Mouse (Mus musculus): ENCODE results near the gene Cenpc1.

The Cenpc1 gene

DNA sequence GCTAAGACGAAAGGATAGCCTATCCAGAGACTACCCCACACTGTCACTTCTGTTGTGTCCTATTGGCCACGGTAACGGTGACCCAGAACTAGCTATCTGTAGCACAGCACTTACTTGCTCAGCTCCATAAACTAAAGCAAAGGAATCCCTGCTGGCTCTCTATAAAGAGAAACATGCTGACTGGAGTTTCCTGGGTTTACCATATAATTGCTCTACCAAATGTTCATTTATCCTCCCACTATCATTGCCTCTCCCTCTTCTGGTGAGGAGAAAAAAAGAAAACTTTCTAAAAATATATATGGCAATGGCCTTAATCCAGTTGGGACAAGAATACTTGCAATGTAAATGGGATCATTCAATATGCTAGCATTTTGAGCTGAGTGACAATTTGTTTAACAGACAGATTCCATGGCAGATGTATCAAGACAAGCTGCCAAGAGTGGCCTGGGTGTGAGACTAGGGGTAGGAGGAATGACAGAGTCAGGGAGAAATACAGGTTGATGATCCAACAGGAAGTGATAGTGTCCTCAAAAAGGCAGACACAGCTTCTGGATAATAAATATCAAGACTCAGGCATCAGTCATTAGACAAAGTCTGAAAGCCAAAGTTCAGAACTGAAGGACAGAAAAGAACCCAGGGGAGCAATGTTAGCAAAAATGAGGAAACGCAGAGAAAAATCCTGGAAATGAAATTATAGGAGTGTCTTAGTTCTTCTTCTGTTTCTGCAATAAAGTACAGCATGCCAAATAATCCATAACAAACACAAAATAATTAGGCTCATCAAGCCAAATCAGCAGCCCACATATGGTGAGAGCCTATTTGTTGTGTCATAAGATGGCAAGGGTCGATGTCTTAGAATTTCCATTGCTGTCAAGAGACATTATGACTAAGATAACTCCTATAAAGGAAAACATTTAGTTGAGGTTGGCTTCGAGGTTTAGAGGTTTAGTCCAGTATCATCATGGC lies 68.6 kb downstream of the Cenpc1 start:
- DNase-seq (ENCODE audit: low spot score), result no peak

DNA sequence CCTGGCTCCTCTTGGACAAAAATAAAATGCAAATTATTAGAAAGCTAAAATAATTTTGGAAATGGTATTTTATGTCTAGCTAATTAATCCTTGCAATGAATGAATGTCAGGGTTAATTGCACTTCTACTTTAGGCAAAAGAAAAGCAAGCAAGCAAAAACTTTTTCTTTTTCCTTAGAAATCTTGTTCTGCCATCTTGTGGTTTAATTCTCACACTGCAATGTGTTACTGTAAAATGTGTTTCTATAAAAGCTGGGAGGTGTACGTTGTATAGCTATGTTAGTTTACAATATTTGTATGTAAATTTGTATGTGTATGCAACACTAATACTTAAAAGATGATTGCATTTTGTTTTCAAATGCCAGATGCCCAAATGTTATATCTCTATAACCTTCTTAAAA lies 70.8 kb downstream of the Cenpc1 start:
- DNase-seq (ENCODE audit: low spot score), result no peak

DNA sequence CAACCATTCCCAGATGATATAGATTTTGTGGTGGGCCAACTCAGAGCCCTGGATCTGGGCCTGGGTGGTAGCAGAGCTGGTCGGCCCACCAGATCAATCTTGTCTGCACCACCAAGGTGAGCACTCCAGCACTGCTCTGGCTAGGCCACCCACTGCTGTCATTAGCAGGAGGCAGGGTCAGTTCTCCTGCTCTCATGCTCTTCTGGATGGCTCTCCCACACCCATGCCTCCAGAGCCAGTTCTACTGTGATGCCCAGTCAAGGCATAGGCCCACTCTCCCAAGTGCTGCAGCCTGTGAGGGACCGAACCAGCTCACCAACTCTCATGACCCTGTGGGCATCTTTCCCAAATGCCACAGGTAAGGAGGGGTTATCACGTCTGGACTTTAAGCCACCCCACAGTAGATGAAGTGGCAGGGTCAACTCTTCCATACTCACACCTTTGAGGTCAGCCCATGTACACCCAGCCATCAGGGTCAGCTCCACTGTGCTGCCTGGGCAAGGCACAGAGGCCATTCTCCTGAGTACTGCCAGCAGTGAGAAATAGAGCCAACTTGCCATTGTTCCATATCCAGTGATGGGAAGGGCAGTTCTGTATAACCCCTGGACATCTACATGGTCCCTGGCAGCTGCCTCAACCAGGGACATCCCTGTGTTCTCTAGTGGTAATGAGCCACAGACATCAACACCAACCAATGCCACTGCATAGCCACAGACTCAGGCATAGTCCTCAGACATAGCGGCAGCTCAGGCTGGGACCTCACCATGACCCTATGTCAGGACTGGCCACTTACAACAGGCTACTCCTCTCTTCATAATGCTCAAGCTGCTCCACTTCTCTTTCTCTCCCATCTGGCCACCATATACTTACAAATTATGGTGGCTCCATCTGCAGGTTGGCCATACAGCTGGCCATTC lies 72.3 kb downstream of the Cenpc1 start:
- DNase-seq (ENCODE audit: low spot score), result no peak

DNA sequence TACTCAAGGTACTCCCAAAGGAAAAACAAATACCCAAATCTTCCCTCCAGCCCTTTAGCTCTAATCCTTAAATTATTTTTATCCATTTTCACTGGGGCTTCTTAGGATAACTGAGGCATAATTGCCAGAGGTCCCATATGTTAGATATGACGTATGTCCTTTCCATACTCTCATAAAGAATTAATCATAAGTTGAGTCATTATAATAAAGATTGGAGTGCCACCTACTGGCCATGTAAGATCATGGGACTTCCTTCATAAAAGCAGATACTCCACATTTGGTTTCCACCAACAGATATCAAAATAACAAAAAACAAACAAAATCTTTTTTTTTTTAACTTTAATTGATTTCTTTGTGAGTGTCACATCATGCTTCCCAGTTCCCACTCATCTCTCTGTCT lies 73.3 kb downstream of the Cenpc1 start:
- DNase-seq (ENCODE audit: low spot score), result peak; percentile 9

DNA sequence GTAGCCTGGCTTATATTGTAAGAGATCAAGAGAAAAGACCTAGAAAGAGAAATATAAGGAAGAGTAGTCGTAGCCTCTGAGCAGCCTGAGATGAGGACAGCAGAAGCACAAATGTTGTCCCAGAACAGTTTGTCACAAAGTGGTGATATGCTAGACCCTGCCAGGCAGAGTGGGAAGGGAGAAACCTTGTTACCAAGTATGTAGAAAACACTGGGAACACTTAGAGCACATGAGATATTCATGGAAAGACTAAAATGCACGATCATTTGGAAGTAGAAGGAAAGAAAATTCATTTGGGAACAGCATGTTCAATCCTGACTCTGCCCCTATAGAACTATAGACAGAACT lies 77.9 kb downstream of the Cenpc1 start:
- no peak for DNase-seq (ENCODE audit: low spot score)

DNA sequence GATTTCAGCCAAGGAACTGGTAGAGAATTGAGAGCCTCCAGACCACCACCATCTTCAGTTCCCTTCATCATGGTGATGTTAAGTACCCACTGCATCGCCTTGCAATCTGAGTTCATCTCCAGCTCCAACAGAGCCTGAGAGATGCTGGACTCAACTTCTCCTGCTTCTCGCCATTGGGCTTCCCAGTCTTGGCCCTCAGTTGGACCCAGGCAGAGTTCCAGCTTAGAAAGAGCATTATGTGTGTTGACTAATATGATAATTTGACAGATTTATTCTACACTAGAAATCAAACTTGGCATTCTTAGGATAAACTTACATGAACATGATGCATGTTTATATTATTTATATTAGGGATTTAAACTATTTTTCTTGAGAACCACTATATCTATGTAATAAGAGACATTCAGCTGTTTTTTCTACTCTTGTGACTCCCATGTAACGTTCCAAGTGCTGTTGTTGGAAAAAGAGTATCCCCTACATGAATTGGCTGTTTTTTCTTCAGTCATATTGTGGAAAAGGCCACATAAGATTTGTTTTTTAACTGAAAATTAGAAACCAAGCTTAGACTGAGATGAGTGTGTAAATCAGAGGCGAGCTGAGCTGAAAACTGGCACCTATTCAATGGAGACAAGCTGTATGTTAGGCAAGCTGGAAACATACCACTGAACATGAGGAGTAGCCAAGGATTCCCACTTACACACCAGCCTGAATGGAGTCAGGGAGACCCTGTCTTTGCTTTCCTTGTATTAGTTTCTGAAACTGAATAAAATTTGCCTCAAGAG lies 78.5 kb downstream of the Cenpc1 start:
- no peak for DNase-seq (ENCODE audit: low spot score)

DNA sequence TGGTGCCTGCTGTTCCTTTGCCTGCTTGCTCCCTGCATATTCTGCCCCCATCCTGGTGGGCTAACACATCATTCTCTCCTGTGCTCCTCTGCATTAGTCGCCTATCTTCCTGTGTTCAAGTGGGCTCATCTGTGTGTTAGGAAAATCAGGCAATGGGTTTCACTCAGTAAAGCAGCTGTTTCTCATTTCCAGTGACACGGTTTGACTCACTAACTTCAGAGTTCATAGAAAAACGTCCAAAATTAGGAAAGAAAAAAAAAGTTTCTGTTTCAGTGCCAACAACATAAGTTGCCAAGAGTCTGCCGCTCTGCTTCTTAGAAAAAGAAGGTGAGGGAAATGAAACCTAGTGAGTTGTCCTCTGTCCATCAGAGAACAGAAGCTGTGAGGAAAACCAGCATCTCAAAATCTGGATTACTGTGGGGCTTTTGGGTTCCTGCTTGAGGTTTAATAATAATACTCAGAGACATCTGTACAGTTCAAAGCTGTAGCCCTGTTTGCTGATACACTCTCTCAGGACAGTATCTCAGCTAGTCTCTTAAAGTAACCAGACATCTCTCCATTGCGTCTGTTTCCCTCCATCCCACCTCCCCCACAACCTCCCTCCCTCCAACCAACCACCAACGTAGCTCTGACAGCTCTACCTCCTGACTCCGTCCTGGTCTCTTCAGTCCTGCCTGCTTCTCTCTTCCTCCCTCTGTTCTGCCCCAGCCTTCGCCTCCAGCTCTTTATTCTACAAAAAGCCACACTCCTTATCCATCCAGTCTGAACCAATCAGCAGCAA lies 87.5 kb downstream of the Cenpc1 start:
- no peak for DNase-seq (ENCODE audit: low spot score)

DNA sequence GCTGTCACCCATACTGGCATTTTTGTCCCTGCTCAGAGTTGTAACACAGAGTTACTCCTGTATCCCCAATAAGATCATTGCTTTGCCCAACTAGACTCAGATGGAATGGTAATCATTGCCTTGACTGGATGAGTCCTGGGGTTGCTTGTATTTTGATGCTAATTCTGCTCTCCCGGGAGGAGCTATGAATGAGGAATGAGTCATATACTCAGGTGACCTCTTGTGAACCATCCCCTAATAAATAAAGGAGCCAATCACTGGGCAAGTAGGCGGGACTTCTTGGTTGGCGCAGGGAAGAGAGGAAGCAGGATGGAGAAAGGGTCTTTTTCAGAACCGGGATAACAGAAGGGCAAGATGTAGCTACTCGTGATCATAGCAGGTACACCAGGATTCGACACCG lies 102.6 kb downstream of the Cenpc1 start:
- DNase-seq (ENCODE audit: low spot score), result no peak
